Mouse (Mus musculus) NIH3T3 (cell line): ENCODE measurements at regions not wholly inside any gene's neighbourhood (a gene's known extent, or its start where the extent isn't known, plus 50 kb on each side); places are given as distances from the start of the nearest gene placed in this dataset.

Experiments
- DNase-seq: peaks from one replicate; pipeline ENCODE4 v3.0.0-alpha.2; 2012; ENCODE audit warnings: low read depth

DNA sequence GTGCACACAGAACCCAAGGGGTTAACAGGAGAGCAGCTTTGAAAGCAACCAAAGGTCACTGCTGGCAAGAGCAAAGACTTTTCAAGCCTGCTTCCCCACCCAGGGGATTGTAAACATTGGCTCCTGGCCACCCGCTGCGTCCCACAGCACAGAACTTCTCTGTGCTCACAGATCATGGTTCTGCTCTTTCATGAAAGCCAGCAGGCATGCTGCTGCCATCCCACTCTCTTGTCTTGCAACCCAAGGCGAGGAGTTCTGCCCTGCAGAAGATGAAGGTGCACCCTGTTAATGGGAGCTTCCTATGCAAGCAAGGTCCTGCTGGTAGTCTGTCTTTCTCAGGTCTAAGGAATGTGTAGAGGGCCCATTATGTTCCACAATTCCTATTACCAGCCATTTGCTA is 95.8 kb downstream of the AU018091 start:
- DNase-seq: peak; percentile 3
